Mouse (Mus musculus) regulatory T cell (primary cell): ENCODE measurements around the gene Xrcc2.

ENCODE experiments used
- in situ Hi-C: fragments of 300-600 bp; cut with MboI, MseI; formaldehyde crosslinking; loops from one replicate; pipeline ENCODE4 v1.15.1; 2025; ENCODE audit warnings: high pct_unique_total_duplicates

Xrcc2 gene

GRCm38 (mm10) chr5:25671051-25671450 lies 34.6 kb downstream of the Xrcc2 start:
- in situ Hi-C loops = loop anchor here (25.0 kb wide), 1 partner anchor 1216 kb away; no protein-coding TSS in a partner anchor

- in situ Hi-C loops = loop anchor here (25.0 kb wide), 1 partner anchor 1219 kb away; no protein-coding TSS in a partner anchor
These were observed 37.3 kb downstream of the Xrcc2 start for GRCm38 (mm10) chr5:25668306-25668705.

DNA sequence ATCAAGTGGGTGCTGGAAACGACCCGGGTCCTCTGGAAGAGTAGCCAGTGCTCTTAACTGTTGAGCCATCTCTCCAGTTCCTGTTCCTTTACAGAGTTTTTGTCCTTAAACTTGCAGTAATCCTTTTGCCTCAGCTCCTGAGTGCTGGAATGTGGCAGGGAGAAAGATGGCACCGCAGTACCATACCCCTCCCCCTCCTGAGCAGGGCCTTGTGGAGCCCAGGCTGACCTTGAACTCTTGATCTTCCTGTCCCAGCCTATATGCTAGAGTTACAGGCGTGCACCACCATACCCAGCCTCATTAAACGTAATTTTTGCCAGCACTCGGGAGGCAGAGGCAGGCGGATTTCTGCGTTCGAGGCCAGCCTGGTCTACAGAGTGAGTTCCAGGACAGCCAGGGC lies 38.9 kb downstream of the Xrcc2 start:
- in situ Hi-C loops = loop anchor here (25.0 kb wide), 1 partner anchor 1221 kb away; no protein-coding TSS in a partner anchor

DNA sequence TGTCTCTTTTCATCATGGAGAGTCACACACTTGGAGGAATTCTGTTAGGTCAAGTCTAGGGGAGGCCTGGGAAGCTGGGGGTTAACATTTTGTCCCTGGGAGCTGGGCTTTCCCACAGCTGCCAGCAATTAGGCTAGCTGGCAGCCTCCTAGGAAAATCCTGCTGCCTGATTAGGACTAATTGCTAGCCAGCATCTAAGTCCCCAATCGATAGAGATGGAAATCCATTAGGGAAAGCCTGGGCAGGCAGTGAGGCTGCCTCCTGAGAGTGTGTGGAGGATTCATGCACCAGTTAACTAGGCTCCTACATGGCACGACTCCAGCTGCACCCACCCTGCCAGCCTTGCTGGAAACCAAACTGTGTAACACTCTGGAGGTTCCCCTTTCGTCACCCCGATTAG lies 39.5 kb downstream of the Xrcc2 start:
- in situ Hi-C loops = loop anchor here (25.0 kb wide), 1 partner anchor 1221 kb away; no protein-coding TSS in a partner anchor

DNA sequence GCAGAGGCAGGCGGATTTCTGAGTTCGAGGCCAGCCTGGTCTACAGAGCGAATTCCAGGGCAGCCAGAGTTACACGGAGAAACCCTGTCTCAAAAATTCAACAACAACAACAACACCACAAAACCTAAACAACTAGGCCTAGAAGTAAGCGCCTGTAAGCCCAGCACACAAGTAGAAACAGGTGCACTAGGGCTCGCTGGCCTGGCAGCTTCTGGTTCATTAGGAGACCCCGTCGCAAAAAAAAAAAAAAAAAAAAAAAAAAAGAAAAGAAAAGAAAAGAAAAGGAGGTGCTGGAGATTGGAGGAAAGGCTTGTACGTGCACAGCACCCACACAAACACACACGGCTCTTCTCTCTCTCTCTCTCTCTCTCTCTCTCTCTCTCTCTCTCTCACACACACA lies 40.1 kb downstream of the Xrcc2 start:
- in situ Hi-C loops = loop anchor here (25.0 kb wide), 1 partner anchor 1222 kb away; no protein-coding TSS in a partner anchor

DNA sequence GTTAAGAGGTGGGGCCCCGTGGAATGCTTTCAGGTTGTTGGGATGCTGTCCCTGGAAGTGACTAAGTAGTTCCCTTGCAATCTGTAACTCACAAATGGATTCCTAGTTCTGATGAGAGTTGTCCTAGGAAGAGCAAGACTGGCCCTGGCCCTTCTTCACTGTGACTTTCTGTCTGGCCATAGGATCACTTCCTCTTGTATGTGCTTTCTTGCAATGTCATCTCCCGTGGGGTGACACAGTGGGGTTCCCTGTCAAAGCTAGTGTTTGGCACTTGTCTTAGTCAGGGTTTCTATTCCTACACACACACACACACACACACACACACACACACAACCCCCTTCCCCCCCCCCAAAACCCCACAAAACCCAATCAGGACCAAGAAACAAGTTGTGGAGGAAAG lies 42.5 kb downstream of the Xrcc2 start:
- in situ Hi-C loops = loop anchor here (25.0 kb wide), 1 partner anchor 1224 kb away; no protein-coding TSS in a partner anchor

DNA sequence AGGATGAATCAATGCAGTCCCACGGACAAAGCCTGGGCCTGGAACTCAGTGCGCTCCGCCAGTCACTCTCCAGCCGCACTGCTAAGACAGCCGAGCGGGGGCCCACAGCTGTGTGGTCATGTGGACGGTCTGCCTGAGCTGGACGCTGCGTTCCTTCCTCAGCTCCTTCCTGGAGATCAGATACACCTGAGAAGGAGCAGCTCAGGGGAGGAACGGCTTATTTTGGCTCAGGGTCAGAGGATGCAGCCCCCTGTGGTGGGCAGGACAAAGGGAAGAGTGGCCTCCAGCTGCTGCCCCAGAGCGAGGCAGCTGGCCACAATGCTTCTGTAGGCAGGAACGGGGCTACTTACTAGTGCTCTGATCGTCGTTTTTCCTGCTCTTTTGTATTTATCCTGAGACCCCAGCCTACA lies 51.0 kb downstream of the Xrcc2 start:
- in situ Hi-C loops = loop anchor here (25.0 kb wide), 1 partner anchor 1233 kb away; no protein-coding TSS in a partner anchor

- in situ Hi-C loops = loop anchor here (25.0 kb wide), 1 partner anchor 1234 kb away; no protein-coding TSS in a partner anchor
These were observed 52.2 kb downstream of the Xrcc2 start for GRCm38 (mm10) chr5:25653377-25653776.

GRCm38 (mm10) chr5:25652435-25652834 lies 53.2 kb downstream of the Xrcc2 start:
- in situ Hi-C loops = loop anchor here (25.0 kb wide), 1 partner anchor 1235 kb away; no protein-coding TSS in a partner anchor

- in situ Hi-C loops = no loop called here
These were observed 59.8 kb downstream of the Xrcc2 start for GRCm38 (mm10) chr5:25645661-25646364.

GRCm38 (mm10) chr5:25644509-25644908 lies 61.1 kb downstream of the Xrcc2 start:
- in situ Hi-C loops = no loop called here

DNA sequence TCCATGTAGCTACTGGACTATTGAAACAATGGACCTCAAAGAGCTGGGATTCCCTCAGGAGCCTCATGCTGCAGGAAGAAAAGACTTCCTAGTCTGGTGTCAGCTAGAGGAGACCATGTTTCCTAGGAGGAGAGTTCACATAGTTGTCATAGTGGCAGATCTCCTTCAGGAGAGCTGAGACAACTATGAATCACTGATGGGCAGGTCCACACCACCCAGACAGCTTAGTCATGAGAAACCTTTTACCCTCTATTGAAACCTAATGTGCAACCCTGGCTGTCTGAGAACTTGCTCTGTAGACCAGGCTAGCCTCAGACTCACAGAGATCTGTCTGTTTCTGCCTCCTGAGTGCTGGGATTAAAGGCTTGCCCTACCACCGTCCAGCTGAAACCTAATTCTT lies 62.9 kb downstream of the Xrcc2 start:
- in situ Hi-C loops = no loop called here
